Mouse (Mus musculus) intestine, embryonic 16.5 days (tissue): ENCODE measurements around the gene Col19a1. TPM values are rescaled to one million over a fixed set of nuclear protein-coding genes. Genes with fewer than 3 reads are reported as not detected.
A peak's percentile ranks its signal among the peaks of the same experiment; 100 is the strongest.

ENCODE experiments used
- ATAC-seq: fragments of 200-750 bp; cut with Nextera tagmentation; 2 replicates; pipeline ENCODE4 v1.8.0; 2017; ENCODE audit warnings: moderate TSS enrichment, moderate library complexity
- H3K27ac ChIP-seq: fragments of 300-500 bp; sonication (generic); 2 replicates; pipeline ENCODE4 v1.5.1; 2014; ENCODE audit warnings: mild to moderate bottlenecking, low read length
- H3K27me3 ChIP-seq: fragments of 300-500 bp; sonication (generic); replicated peaks from 2 replicates; pipeline ENCODE4 v1.6.1; 2014; ENCODE audit warnings: low read length, control low read depth, mixed read lengths; ENCODE audit not compliant: control insufficient read depth, insufficient read depth
- H3K36me3 ChIP-seq: fragments of 300-500 bp; sonication (generic); 2 replicates; pipeline ENCODE4 v1.6.1; 2014; ENCODE audit warnings: low read length, control low read depth; ENCODE audit not compliant: control insufficient read depth, insufficient read depth
- H3K4me1 ChIP-seq: fragments of 300-500 bp; sonication (generic); 2 replicates; pipeline ENCODE4 v1.6.1; 2014; ENCODE audit warnings: low read length, control low read depth, mixed read lengths; ENCODE audit not compliant: control insufficient read depth, insufficient read depth
- H3K4me2 ChIP-seq: fragments of 300-500 bp; sonication (generic); 2 replicates; pipeline ENCODE4 v1.6.1; 2014; ENCODE audit warnings: low read depth, low read length, control low read depth
- H3K4me3 ChIP-seq: fragments of 300-500 bp; sonication (generic); 2 replicates; pipeline ENCODE4 v1.5.1; 2014; ENCODE audit warnings: mild to moderate bottlenecking, low read length
- H3K9ac ChIP-seq: fragments of 300-500 bp; sonication (generic); 2 replicates; pipeline ENCODE4 v1.6.1; 2014; ENCODE audit warnings: low read depth, low read length
- H3K9me3 ChIP-seq: fragments of 300-500 bp; sonication (generic); 2 replicates; pipeline ENCODE4 v1.6.1; 2016; ENCODE audit warnings: low read length, control low read depth; ENCODE audit not compliant: control insufficient read depth
- WGBS: fragments of 180-500 bp; shearing (Covaris S2); extraction: QIAGEN DNeasy Blood & Tissue Kit; methylation state at CpG from one replicate; pipeline ENCODE4 v1.1.7; 2014; 5-methylcytosine and 5-hydroxymethylcytosine counted together
- polyA plus RNA-seq: library from polyadenylated mRNA; unstranded; fragments of >200 nt; fragmentation: Nextera tagmentation; extraction: Ambion mirVana; gene quantifications from 2 replicates; pipeline ENCODE4 v1.2.1, GENCODE M21; 2015

Gene Col19a1
- polyA plus RNA-seq, 1 experiment from 2014 or later, result 0.42 TPM

DNA sequence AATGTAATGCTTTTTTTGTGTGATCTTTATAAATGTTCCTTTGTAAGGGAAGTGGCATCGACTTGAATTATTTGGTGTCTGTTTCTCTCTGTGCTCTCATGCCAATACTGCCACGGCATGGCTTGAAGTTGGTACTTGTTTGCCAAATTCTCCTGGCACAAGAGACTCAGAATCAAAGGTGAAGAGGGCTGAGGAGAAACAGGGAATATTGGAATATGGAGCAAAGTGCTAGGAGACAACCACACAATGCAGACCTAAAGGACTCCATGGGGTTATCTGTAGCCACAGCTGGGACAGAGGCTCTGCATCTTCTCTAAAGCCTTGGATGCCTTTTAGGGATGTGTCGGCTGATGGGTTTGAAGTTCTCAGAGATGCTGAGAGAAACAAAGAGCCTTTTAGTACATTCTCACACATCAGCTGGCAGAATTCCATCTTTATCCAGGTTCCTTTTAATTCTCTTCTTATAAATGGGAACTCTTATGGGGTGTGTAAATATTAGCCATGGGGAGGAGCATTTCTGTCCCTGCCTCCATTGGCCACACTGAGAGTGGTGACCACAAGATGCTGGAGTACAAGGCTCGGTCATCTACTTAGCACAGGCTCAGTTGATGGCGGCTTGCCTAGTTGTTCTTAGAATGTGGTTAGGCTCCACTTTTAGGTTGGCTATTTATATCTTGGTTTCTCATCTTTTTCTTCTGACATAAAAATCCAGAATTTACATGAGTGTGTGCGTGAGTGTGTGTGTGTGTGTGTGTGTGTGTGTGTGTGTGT, 360.1 kb downstream of the Col19a1 start:
- Histone ChIP-seq H3K27me3 (no peaks in the 10 kb centered on the region), H3K4me2 (no peak overlapping the region), H3K9me3 (no peaks in the 10 kb centered on the region), H3K27ac (no peak overlapping the region), H3K9ac (no peak overlapping the region), H3K36me3 (no peaks in the 10 kb centered on the region), H3K4me3 (no peak overlapping the region), H3K4me1 (peaks cover 6% of the 10 kb centered on the region; the same call in 1 of the 2 replicates)
- WGBS, result 82% methylated on average over 6 of the region's 6 CpGs
- ATAC-seq, result no peak

DNA sequence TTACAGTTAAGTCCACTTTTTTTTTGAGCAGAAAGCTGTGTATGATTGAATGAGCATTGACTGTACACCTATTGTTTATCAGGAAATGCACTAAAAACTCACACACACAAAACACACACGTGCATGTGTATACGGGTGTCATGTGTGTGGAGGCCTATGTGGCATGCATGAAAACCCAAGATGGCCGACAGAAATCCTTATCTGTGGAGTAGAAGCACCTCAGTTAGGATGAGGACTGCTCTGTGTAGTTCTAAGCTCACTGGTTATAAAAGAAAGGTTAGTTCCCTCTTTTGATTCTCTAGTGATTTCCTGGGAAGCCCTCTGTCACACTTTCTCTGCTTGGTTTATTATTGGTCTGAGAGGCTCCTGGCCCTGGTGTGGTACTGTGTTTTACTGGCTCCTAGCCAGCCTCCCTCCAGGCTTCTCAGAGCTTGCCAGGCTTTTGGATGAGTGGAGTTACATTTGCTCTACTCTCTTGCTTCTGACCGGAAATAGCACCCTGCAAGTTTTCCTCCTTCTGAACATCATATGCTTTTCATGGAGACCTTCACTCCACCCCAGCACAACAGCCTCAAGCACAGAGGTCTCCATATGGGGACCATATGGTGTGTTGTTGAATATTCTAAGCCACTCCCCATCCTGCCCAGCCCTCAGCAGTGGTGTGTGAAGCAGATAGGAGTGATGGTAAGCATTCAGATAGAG, 361.3 kb downstream of the Col19a1 start:
- no peaks in the 10 kb centered on the region for H3K27me3 ChIP-seq
- 78% methylated on average over 4 of the region's 4 CpGs for WGBS
- H3K4me2 ChIP-seq, result no peak overlapping the region
- H3K4me1 ChIP-seq, result peaks cover 6% of the 10 kb centered on the region; the same call in 1 of the 2 replicates
- peak; percentile 81 for ATAC-seq
- H3K9ac ChIP-seq, result no peak overlapping the region
- no peak overlapping the region for H3K27ac ChIP-seq
- no peaks in the 10 kb centered on the region for H3K9me3 ChIP-seq
- H3K36me3 ChIP-seq, result no peaks in the 10 kb centered on the region
- no peak overlapping the region for H3K4me3 ChIP-seq

DNA sequence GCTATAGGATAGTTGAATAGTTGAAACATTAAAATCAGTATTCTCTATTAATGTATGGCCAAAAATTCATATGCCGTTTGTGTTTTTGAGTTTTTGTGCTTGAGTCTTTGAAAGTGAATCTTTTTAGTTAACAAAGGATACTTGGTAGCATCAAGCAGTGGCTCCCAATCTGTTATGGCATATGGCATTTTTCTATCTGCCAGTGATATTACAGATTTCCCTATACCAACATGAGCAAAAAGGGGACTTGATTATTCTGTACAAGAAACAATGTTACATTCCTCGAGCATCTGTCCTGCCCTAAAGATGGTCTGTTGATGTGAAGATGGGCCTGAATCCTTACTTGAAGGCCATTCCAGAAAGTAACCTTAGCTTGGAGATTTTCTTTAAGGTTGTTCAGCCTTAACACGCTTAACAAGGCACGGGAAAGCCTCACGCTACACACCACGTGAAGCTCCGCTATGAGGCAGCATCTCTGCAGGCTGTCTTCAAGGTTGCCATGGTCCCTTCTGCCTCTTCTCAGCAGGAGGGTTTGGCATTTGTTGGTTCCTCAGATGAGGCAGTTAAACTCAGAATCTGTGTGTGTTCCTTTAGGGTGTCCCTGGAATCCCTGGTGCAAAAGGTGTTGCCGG, 364.2 kb downstream of the Col19a1 start:
- H3K9me3 ChIP-seq, result no peaks in the 10 kb centered on the region
- no peak overlapping the region for H3K9ac ChIP-seq
- ATAC-seq, result no peak
- no peaks in the 10 kb centered on the region for H3K36me3 ChIP-seq
- no peak overlapping the region for H3K4me3 ChIP-seq
- no peaks in the 10 kb centered on the region for H3K4me1 ChIP-seq
- no peak overlapping the region for H3K27ac ChIP-seq
- no peaks in the 10 kb centered on the region for H3K27me3 ChIP-seq
- WGBS, result 90% methylated on average over 8 of the region's 8 CpGs
- H3K4me2 ChIP-seq, result no peak overlapping the region

DNA sequence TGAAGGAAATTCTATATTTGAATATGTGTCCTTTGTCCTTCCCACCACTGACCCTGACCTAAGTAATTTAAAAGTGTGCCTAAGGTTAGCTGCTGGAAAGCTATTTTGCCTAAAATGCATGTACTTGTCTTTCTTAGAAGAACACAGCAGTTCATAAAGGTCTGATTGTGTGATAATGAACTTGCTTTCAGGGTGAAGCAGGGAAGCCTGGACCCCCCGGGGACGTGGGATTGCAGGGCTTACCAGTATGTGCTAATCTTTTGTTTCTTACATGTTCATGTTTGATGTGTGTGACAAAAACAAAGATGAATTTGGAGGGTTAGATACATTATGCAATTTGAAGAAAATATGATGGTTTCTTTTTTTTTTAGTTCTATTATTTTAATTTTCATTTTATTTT, 365.0 kb downstream of the Col19a1 start:
- WGBS, result 89% methylated on average over 2 of the region's 2 CpGs
- H3K9ac ChIP-seq, result no peak overlapping the region

DNA sequence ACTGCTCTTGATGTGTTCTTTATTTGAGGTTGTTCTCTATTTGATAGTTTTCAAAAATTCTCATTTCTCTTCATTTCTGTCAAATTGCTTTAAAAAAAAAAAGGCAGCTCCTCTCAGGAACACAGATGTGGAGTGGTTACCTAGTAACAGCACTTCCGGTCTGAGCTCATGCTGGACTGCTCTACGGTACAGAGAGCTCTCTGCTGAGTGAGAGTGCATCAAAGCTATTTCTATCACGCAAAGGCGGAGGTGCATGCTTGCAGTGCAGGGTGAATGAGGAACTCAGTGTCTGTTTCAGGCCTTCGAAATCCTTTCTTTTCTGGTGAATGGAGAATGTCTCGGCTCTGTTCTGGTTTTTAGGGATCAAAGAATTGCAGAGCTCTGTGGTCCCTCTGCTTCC, 368.2 kb downstream of the Col19a1 start:
- no peak overlapping the region for H3K4me3 ChIP-seq
- no peak overlapping the region for H3K27ac ChIP-seq
- peak; percentile 58; the same call in 1 of the 2 replicates for ATAC-seq
- 45% methylated on average over 6 of the region's 6 CpGs for WGBS
- no peaks in the 10 kb centered on the region for H3K27me3 ChIP-seq
- no peaks in the 10 kb centered on the region for H3K4me1 ChIP-seq
- no peaks in the 10 kb centered on the region for H3K9me3 ChIP-seq
- no peak overlapping the region for H3K9ac ChIP-seq
- H3K36me3 ChIP-seq, result no peaks in the 10 kb centered on the region
- no peak overlapping the region for H3K4me2 ChIP-seq

More for the DNA sequence above, 365.0 kb downstream of the Col19a1 start:
- Histone ChIP-seq H3K9me3 (no peaks in the 10 kb centered on the region), H3K36me3 (no peaks in the 10 kb centered on the region), H3K4me3 (no peak overlapping the region), H3K27me3 (no peaks in the 10 kb centered on the region), H3K4me2 (no peak overlapping the region), H3K4me1 (no peaks in the 10 kb centered on the region), H3K27ac (no peak overlapping the region)
- ATAC-seq, result no peak

Other genes starting within 250 kb of the Col19a1 start
- gene Lmbrd1, start 91.2 kb upstream of the Col19a1 start, polyA plus RNA-seq, result 36.5 and 41.6 TPM in 2 replicates